Mouse (Mus musculus): Measurements from ENCODE around the gene Wnt3. TPM values are rescaled to one million over a fixed set of nuclear protein-coding genes. Genes with fewer than 3 reads are reported as not detected.
A peak's percentile ranks its signal among the peaks of the same experiment; 100 is the strongest.

Gene Wnt3
- polyA plus RNA-seq, 1 experiment from 2014 or later, result not detected

- peaks cover 55% of the 10 kb centered on the region for H3K27me3 ChIP-seq (replicated peaks)
- H3K9ac ChIP-seq, result no peak overlapping the region
- 0 out of 2 replicates have a peak, but pooled peaks cover 1% of the 10 kb centered on the region for H3K36me3 ChIP-seq
- H3K27ac ChIP-seq (replicated peaks), result no peak overlapping the region
- ATAC-seq (ENCODE audit: extremely low read depth, insufficient number of reproducible peaks, low FRiP score, low TSS enrichment), result no peak
- no peak overlapping the region for H3K4me3 ChIP-seq
- H3K4me2 ChIP-seq, result no peak overlapping the region
- no peaks in the 10 kb centered on the region for H3K9me3 ChIP-seq
- peaks cover 10% of the 10 kb centered on the region for H3K4me1 ChIP-seq
- 54% methylated on average over 13 of the region's 13 CpGs for WGBS
Observed at GRCm38 (mm10) chr11:103815986-103816385, 42.0 kb downstream of the Wnt3 start.

GRCm38 (mm10) chr11:103816719-103817118 is 42.8 kb downstream of the Wnt3 start:
- Histone ChIP-seq H3K9ac (no peak overlapping the region), H3K4me3 (no peak overlapping the region)
- no peak for ATAC-seq (ENCODE audit: extremely low read depth, insufficient number of reproducible peaks, low FRiP score, low TSS enrichment)

GRCm38 (mm10) chr11:103827201-103827600 is 53.3 kb downstream of the Wnt3 start:
- Histone ChIP-seq H3K4me3 (no peak overlapping the region), H3K27me3 (replicated peaks) (no peaks in the 10 kb centered on the region), H3K4me1 (no peaks in the 10 kb centered on the region), H3K27ac (replicated peaks) (no peak overlapping the region), H3K9me3 (no peaks in the 10 kb centered on the region), H3K9ac (no peak overlapping the region), H3K4me2 (no peak overlapping the region), H3K36me3 (peaks cover 50% of the 10 kb centered on the region)
- no peak for ATAC-seq (ENCODE audit: extremely low read depth, insufficient number of reproducible peaks, low FRiP score, low TSS enrichment)
- 88% methylated on average over 6 of the region's 6 CpGs for WGBS

More at GRCm38 (mm10) chr11:103816719-103817118, 42.8 kb downstream of the Wnt3 start:
- H3K27ac ChIP-seq (replicated peaks), result no peak overlapping the region
- peaks cover 47% of the 10 kb centered on the region for H3K27me3 ChIP-seq (replicated peaks)
- peaks cover 6% of the 10 kb centered on the region for H3K36me3 ChIP-seq
- WGBS, result 70% methylated on average over 8 of the region's 8 CpGs
- no peak overlapping the region for H3K4me2 ChIP-seq
- peaks cover 10% of the 10 kb centered on the region for H3K4me1 ChIP-seq
- H3K9me3 ChIP-seq, result no peaks in the 10 kb centered on the region

GRCm38 (mm10) chr11:103828866-103829265 is 54.9 kb downstream of the Wnt3 start:
- 82% methylated on average over 7 of the region's 7 CpGs for WGBS
- Histone ChIP-seq H3K4me2 (no peak overlapping the region), H3K4me1 (no peaks in the 10 kb centered on the region), H3K9me3 (no peaks in the 10 kb centered on the region), H3K27ac (replicated peaks) (no peak overlapping the region), H3K9ac (no peak overlapping the region), H3K4me3 (no peak overlapping the region), H3K36me3 (peaks cover 33% of the 10 kb centered on the region), H3K27me3 (replicated peaks) (no peaks in the 10 kb centered on the region)
- no peak for ATAC-seq (ENCODE audit: extremely low read depth, insufficient number of reproducible peaks, low FRiP score, low TSS enrichment)

GRCm38 (mm10) chr11:103829956-103830355 is 56.0 kb downstream of the Wnt3 start:
- H3K9me3 ChIP-seq, result no peaks in the 10 kb centered on the region
- no peak for ATAC-seq (ENCODE audit: extremely low read depth, insufficient number of reproducible peaks, low FRiP score, low TSS enrichment)
- H3K27ac ChIP-seq (replicated peaks), result no peak overlapping the region
- H3K27me3 ChIP-seq (replicated peaks), result no peaks in the 10 kb centered on the region
- no peak overlapping the region for H3K4me2 ChIP-seq
- peaks cover 22% of the 10 kb centered on the region for H3K36me3 ChIP-seq
- H3K9ac ChIP-seq, result no peak overlapping the region
- no peaks in the 10 kb centered on the region for H3K4me1 ChIP-seq
- 36% methylated on average over 4 of the region's 4 CpGs for WGBS
- no peak overlapping the region for H3K4me3 ChIP-seq

- no peaks in the 10 kb centered on the region for H3K9me3 ChIP-seq
- 90% methylated on average over 9 of the region's 9 CpGs for WGBS
- no peak overlapping the region for H3K9ac ChIP-seq
- H3K27ac ChIP-seq (replicated peaks), result no peak overlapping the region
- H3K36me3 ChIP-seq, result peaks cover 17% of the 10 kb centered on the region
- no peak overlapping the region for H3K4me3 ChIP-seq
- no peak overlapping the region for H3K4me2 ChIP-seq
- ATAC-seq (ENCODE audit: extremely low read depth, insufficient number of reproducible peaks, low FRiP score, low TSS enrichment), result no peak
- H3K4me1 ChIP-seq, result no peaks in the 10 kb centered on the region
- H3K27me3 ChIP-seq (replicated peaks), result no peaks in the 10 kb centered on the region
Observed at GRCm38 (mm10) chr11:103830476-103830875, 56.5 kb downstream of the Wnt3 start.

- Histone ChIP-seq H3K4me3 (no peak overlapping the region), H3K9ac (no peak overlapping the region), H3K9me3 (no peaks in the 10 kb centered on the region), H3K4me1 (no peaks in the 10 kb centered on the region), H3K36me3 (peaks cover 9% of the 10 kb centered on the region; the same call in 1 of the 2 replicates), H3K27ac (replicated peaks) (no peak overlapping the region), H3K27me3 (replicated peaks) (no peaks in the 10 kb centered on the region), H3K4me2 (no peak overlapping the region)
- no peak for ATAC-seq (ENCODE audit: extremely low read depth, insufficient number of reproducible peaks, low FRiP score, low TSS enrichment)
- WGBS, result 90% methylated on average over 3 of the region's 3 CpGs
Observed at GRCm38 (mm10) chr11:103831766-103832165, 57.8 kb downstream of the Wnt3 start.

GRCm38 (mm10) chr11:103832331-103832730 is 58.4 kb downstream of the Wnt3 start:
- peaks cover 3% of the 10 kb centered on the region; the same call in 1 of the 2 replicates for H3K36me3 ChIP-seq
- H3K9ac ChIP-seq, result no peak overlapping the region
- H3K27me3 ChIP-seq (replicated peaks), result no peaks in the 10 kb centered on the region
- H3K4me1 ChIP-seq, result no peaks in the 10 kb centered on the region
- 76% methylated on average over 4 of the region's 4 CpGs for WGBS
- no peak for ATAC-seq (ENCODE audit: extremely low read depth, insufficient number of reproducible peaks, low FRiP score, low TSS enrichment)
- H3K4me3 ChIP-seq, result no peak overlapping the region
- H3K9me3 ChIP-seq, result no peaks in the 10 kb centered on the region
- no peak overlapping the region for H3K27ac ChIP-seq (replicated peaks)
- no peak overlapping the region for H3K4me2 ChIP-seq

- H3K27ac ChIP-seq (replicated peaks), result no peak overlapping the region
- H3K27me3 ChIP-seq (replicated peaks), result no peaks in the 10 kb centered on the region
- no peak overlapping the region for H3K4me2 ChIP-seq
- H3K9ac ChIP-seq, result no peak overlapping the region
- H3K4me1 ChIP-seq, result 0 out of 2 replicates have a peak, but pooled peaks cover 4% of the 10 kb centered on the region
- H3K9me3 ChIP-seq, result no peaks in the 10 kb centered on the region
- no peaks in the 10 kb centered on the region for H3K36me3 ChIP-seq
- no peak for ATAC-seq (ENCODE audit: extremely low read depth, insufficient number of reproducible peaks, low FRiP score, low TSS enrichment)
- no peak overlapping the region for H3K4me3 ChIP-seq
- WGBS, result 63% methylated on average over 2 of the region's 2 CpGs
Observed at GRCm38 (mm10) chr11:103838955-103839354, 65.0 kb downstream of the Wnt3 start.

GRCm38 (mm10) chr11:103840834-103841233 is 66.9 kb downstream of the Wnt3 start:
- H3K36me3 ChIP-seq, result no peaks in the 10 kb centered on the region

GRCm38 (mm10) chr11:103848287-103848686 is 74.3 kb downstream of the Wnt3 start:
- peaks cover 12% of the 10 kb centered on the region for H3K36me3 ChIP-seq
- H3K9me3 ChIP-seq, result no peaks in the 10 kb centered on the region
- no peaks in the 10 kb centered on the region for H3K27me3 ChIP-seq (replicated peaks)
- no peak overlapping the region for H3K27ac ChIP-seq (replicated peaks)
- ATAC-seq (ENCODE audit: extremely low read depth, insufficient number of reproducible peaks, low FRiP score, low TSS enrichment), result no peak
- H3K4me3 ChIP-seq, result no peak overlapping the region
- no peak overlapping the region for H3K9ac ChIP-seq
- WGBS, result 89% methylated on average over 11 of the region's 11 CpGs
- no peak overlapping the region for H3K4me2 ChIP-seq
- H3K4me1 ChIP-seq, result peaks cover 12% of the 10 kb centered on the region

More at GRCm38 (mm10) chr11:103840834-103841233, 66.9 kb downstream of the Wnt3 start:
- 0 out of 2 replicates have a peak, but pooled peaks cover 4% of the 10 kb centered on the region for H3K4me1 ChIP-seq
- no peak overlapping the region for H3K4me2 ChIP-seq
- H3K4me3 ChIP-seq, result no peak overlapping the region
- H3K27ac ChIP-seq (replicated peaks), result no peak overlapping the region
- H3K9ac ChIP-seq, result peak overlapping the region; percentile 38; the same call in 1 of the 2 replicates
- 16% methylated on average over 11 of the region's 11 CpGs for WGBS
- H3K27me3 ChIP-seq (replicated peaks), result no peaks in the 10 kb centered on the region
- ATAC-seq (ENCODE audit: extremely low read depth, insufficient number of reproducible peaks, low FRiP score, low TSS enrichment), result no peak
- no peaks in the 10 kb centered on the region for H3K9me3 ChIP-seq

- Histone ChIP-seq H3K27ac (replicated peaks) (0 out of 2 replicates have a peak overlapping the region, but pooled peaks have one; percentile 42), H3K9ac (peak overlapping the region; percentile 3; the same call in 1 of the 2 replicates), H3K27me3 (replicated peaks) (no peaks in the 10 kb centered on the region), H3K36me3 (peaks cover 21% of the 10 kb centered on the region), H3K4me2 (no peak overlapping the region), H3K4me1 (peaks cover 16% of the 10 kb centered on the region), H3K4me3 (no peak overlapping the region), H3K9me3 (no peaks in the 10 kb centered on the region)
- 40% methylated on average over 16 of the region's 16 CpGs for WGBS
- no peak for ATAC-seq (ENCODE audit: extremely low read depth, insufficient number of reproducible peaks, low FRiP score, low TSS enrichment)
Observed at GRCm38 (mm10) chr11:103852590-103853283, 78.8 kb downstream of the Wnt3 start.

Measured in heart, embryonic 13.5 days (tissue).